10 mouse cellular contexts compared by ENCODE assay signal in genomic region chr16:46926060-46926459, GRCm38 (mm10).
DNase-seq lines count a peak whose midpoint lies in the region; ATAC-seq lines count a peak whose summit lies in the region.
"Had no signal": no experiment of that assay in that cellular context is flagged by ENCODE, and none has a peak within 500 bp of the region (broad histone marks: within the 10 kb centered on the region; RNA-seq: fewer than 3 reads in every experiment).

No protein-coding gene starts in this region.

- no peaks in the 10 kb centered on the region for H3K36me3 ChIP-seq in forebrain, embryonic 10.5 days (replicated peaks)
- H3K36me3 ChIP-seq in forebrain, embryonic 13.5 days (ENCODE audit: poor library complexity, severe bottlenecking), result no peaks in the 10 kb centered on the region
- no peaks in the 10 kb centered on the region for H3K36me3 ChIP-seq in liver, embryonic 12.5 days
- no peaks in the 10 kb centered on the region for H3K36me3 ChIP-seq in neural tube, embryonic 15.5 days

- no peak overlapping the region for H3K4me3 ChIP-seq in forebrain, embryonic 10.5 days
- H3K4me3 ChIP-seq in forebrain, embryonic 13.5 days, result no peak overlapping the region
- no peak overlapping the region for H3K4me3 ChIP-seq in liver, embryonic 12.5 days
- H3K4me3 ChIP-seq in neural tube, embryonic 15.5 days (replicated peaks), result no peak overlapping the region

- no peak overlapping the region for H3K27ac ChIP-seq in forebrain, embryonic 10.5 days
- H3K27ac ChIP-seq in forebrain, embryonic 13.5 days, result no peak overlapping the region
- H3K27ac ChIP-seq in liver, embryonic 12.5 days, result no peak overlapping the region
- no peak overlapping the region for H3K27ac ChIP-seq in neural tube, embryonic 15.5 days (replicated peaks)
- H3K27ac ChIP-seq: hindbrain, embryonic 14.5 days had no signal

- DNase-seq in forebrain, embryonic 10.5 days (ENCODE audit: extremely low spot score, low spot score), result peak; percentile 15
- DNase-seq in liver, result peak; percentile 2
- DNase-seq in adrenal gland, postnatal 14 days, result peak; percentile 16
- DNase-seq in lung, postnatal 14 days, result peak; percentile 11
- no peak for DNase-seq in layer of hippocampus, adult 11-12 months (ENCODE audit: low spot score)

- no peaks in the 10 kb centered on the region for H3K9me3 ChIP-seq in forebrain, embryonic 10.5 days
- no peaks in the 10 kb centered on the region; the same call in 1 of the 2 replicates for H3K9me3 ChIP-seq in forebrain, embryonic 13.5 days (replicated peaks)
- H3K9me3 ChIP-seq in liver, embryonic 12.5 days (replicated peaks), result no peaks in the 10 kb centered on the region
- H3K9me3 ChIP-seq in neural tube, embryonic 15.5 days (replicated peaks), result no peaks in the 10 kb centered on the region

- H3K9ac ChIP-seq in forebrain, embryonic 13.5 days, result no peak overlapping the region
- no peak overlapping the region for H3K9ac ChIP-seq in liver, embryonic 12.5 days
- H3K9ac ChIP-seq in neural tube, embryonic 15.5 days (replicated peaks), result no peak overlapping the region
- H3K9ac ChIP-seq: hindbrain, embryonic 14.5 days had no signal

- WGBS in forebrain, embryonic 10.5 days, result 81% methylated on average over 3 of the region's 3 CpGs
- WGBS in forebrain, embryonic 13.5 days, result 61% methylated on average over 3 of the region's 3 CpGs
- WGBS in liver, embryonic 12.5 days (ENCODE audit: insufficient replicate concordance), result 46% methylated on average over 3 of the region's 3 CpGs
- WGBS in neural tube, embryonic 15.5 days, result 68% methylated on average over 3 of the region's 3 CpGs

- no peak for ATAC-seq in forebrain, embryonic 13.5 days
- no peak for ATAC-seq in liver, embryonic 12.5 days
- ATAC-seq in neural tube, embryonic 15.5 days (ENCODE audit: low FRiP score), result no peak
- ATAC-seq: CD4-positive, CD25-positive, alpha-beta regulatory T cell, adult 4 months had no signal

- H3K4me1 ChIP-seq in forebrain, embryonic 10.5 days, result no peaks in the 10 kb centered on the region
- H3K4me1 ChIP-seq in forebrain, embryonic 13.5 days, result no peaks in the 10 kb centered on the region
- H3K4me1 ChIP-seq in liver, embryonic 12.5 days, result no peaks in the 10 kb centered on the region
- H3K4me1 ChIP-seq in neural tube, embryonic 15.5 days, result no peaks in the 10 kb centered on the region

- no peaks in the 10 kb centered on the region for H3K27me3 ChIP-seq in forebrain, embryonic 10.5 days (ENCODE audit: poor library complexity, severe bottlenecking)
- no peaks in the 10 kb centered on the region for H3K27me3 ChIP-seq in forebrain, embryonic 13.5 days
- H3K27me3 ChIP-seq in liver, embryonic 12.5 days (replicated peaks), result no peaks in the 10 kb centered on the region
- no peaks in the 10 kb centered on the region for H3K27me3 ChIP-seq in neural tube, embryonic 15.5 days (replicated peaks)

- H3K4me2 ChIP-seq in forebrain, embryonic 13.5 days, result no peak overlapping the region
- H3K4me2 ChIP-seq in liver, embryonic 12.5 days, result no peak overlapping the region
- no peak overlapping the region for H3K4me2 ChIP-seq in neural tube, embryonic 15.5 days
- H3K4me2 ChIP-seq: hindbrain, embryonic 14.5 days had no signal
